Mouse (Mus musculus): Measurements from ENCODE around the gene Treml2. TPM values are rescaled to one million over a fixed set of nuclear protein-coding genes. Genes with fewer than 3 reads are reported as not detected.
"Not testable (repeated sequence)": the region's sequence is repeated elsewhere in the genome, so short reads cannot be mapped to it uniquely, and the experiment has no call there.

Gene Treml2
- total RNA-seq, 2 experiments from 2014 or later: 0.31 to 0.75 TPM

- intact Hi-C loops (cut with DNase I): no loop called here
- no peak for DNase-seq (ENCODE audit: low spot score)
Measured at GRCm38 (mm10) chr17:48286765-48287164, 12.5 kb upstream of the Treml2 start.

DNA sequence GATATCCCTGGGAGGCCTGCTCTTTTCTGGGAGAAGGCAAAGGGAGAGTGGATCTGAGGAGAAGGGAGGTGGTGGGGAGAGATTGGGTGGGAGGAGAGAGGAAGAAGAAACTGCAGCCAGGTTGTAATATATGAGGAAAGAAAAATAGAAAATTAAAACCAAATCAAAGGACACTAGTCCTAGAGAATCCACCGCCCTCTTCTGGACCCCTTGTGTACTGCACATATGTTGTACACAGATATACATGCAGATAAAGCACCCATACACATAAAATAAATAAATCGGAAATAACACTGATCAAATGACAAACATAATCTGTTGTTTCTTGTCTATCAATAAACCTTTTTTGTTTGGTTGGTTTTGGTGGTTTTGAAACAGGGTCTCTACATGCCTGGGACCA, 12.0 kb upstream of the Treml2 start:
- intact Hi-C loops (cut with DNase I): no loop called here
- no peak for DNase-seq (ENCODE audit: low spot score)

DNA sequence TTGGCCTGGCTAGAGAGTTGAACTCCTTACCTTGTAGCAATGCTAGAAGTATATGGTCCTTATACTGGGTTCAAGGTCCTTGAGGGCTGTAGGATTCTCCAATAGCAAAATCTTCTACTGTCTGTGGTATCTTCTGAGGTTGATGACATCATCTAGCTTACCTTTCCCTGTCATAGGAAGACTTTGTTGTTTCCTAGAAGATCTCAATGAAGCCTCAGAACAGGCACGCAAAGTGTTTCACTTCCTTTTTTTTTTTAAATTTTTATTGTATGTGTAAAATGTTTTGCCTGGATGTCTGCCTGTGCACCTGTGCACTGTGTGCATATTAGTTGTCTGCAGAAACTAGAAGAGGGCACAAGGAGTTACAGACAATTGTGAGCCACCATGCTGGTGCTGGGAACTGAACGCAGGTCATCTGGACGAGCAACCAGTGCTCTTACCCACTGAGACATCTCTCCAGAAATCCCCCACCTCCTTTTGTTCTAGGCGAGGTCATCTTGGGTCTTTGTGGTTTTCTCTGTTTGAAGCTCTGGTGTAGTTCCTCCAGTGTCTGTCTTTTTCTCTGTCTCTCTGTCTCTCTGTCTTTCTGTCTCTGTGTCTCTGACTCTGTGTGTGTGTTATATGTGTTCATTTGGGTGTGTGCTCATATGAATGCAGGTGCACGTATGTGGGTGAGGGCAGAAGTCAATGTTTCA, 5.7 kb upstream of the Treml2 start:
- intact Hi-C loops (cut with DNase I): no loop called here
- no peak for DNase-seq (ENCODE audit: low spot score)

DNA sequence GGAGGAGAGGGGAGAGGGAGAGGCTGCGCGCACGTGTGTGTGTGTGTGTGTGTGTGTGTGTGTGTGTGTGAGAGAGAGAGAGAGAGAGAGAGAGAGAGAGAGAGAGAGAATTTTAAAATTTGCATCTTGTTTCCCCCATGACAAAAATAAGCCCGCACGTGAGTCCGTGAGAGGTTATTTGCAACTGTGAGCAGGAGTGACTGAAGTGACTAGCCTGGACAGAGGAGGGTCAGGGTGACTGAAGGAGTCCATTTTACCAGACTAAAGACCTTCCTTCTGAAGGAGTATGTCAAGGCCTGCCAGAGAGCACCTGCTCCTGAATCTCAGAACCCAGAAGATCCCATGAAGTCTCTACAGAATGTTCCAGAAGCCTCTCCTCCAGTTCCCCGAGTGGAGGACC, 458 bp downstream of the Treml2 start:
- no peak for DNase-seq (ENCODE audit: low spot score)
- intact Hi-C loops (cut with DNase I): no loop called here

- DNase-seq (ENCODE audit: low spot score): no peak
- intact Hi-C loops (cut with DNase I): no loop called here
Measured at GRCm38 (mm10) chr17:48300199-48300598, 901 bp downstream of the Treml2 start.

GRCm38 (mm10) chr17:48300861-48301260, 1.6 kb downstream of the Treml2 start:
- intact Hi-C loops (cut with DNase I): no loop called here
- no peak for DNase-seq (ENCODE audit: low spot score)

GRCm38 (mm10) chr17:48301792-48302191, 2.5 kb downstream of the Treml2 start:
- intact Hi-C loops (cut with DNase I): no loop called here
- no peak for DNase-seq (ENCODE audit: low spot score)

DNA sequence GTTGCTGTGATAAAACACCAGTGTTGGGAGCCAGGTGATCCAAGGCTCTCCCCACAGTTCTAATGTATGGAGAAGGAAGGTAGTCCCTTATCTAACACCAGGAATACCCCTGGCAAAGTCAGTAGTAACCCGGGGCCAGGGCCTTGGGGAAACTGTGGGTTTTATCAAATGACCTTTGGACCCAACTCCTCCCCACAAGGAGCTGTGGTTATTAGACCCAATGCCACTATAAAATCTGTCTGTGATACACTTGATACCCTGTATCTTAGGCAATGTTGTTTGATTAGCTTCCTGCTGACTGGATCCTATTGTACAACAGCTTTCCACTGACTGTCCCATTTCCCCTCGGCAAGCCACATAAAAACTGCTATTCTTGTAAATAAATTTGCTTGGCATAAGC, 12.8 kb downstream of the Treml2 start:
- intact Hi-C loops (cut with DNase I): loop anchor here (10.0 kb wide), 1 partner anchor 147 kb away; the partner anchor contains the start of gene A530064D06Rik
- DNase-seq (ENCODE audit: low spot score): no peak

DNA sequence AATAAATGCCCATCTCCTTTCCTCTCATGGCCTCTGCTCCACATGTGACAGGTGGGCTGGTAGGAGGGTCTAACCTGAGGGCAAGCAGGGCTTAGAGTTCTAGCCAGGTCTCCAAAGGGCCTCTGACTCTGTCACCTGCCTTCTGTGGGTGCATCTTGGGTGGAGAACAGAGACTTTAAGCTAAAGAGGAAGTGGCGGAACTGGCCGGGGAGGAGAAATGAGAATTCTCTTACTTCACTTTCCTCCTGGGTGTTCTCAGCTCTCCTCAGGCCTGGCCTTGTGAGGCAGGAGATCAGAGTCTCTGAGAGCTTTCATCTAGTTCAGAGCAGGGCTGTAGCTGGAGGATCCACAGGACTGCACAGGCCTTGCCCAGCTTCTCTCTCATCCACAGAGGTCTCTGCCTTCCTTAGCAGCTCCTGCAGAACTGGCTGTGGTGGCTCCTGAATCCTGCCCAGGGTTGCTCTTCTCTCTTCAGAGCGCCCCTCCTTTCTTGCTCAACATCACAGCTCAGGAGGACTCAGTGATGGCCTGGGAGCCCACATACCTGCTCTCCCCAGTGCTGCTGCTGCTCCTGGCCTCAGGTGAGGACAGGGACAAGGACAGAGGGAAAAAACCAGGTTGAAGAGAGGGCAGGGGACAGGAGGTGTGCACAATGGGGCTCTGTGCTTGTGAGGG, 16.7 kb downstream of the Treml2 start, which contains the start of gene B430306N03Rik:
Gene B430306N03Rik, plus strand, starts transcription at position 237 of the 675 bp plus-strand sequence.
- intact Hi-C loops (cut with DNase I): loop anchor here (10.0 kb wide), 1 partner anchor 151 kb away; the partner anchor contains the start of gene A530064D06Rik
- not testable (repeated sequence) for DNase-seq (ENCODE audit: low spot score)

GRCm38 (mm10) chr17:48318686-48319085, 19.4 kb downstream of the Treml2 start:
- intact Hi-C loops (cut with DNase I): loop anchor here (10.0 kb wide), 1 partner anchor 154 kb away; the partner anchor contains the start of gene A530064D06Rik
- no peak for DNase-seq (ENCODE audit: low spot score)

DNA sequence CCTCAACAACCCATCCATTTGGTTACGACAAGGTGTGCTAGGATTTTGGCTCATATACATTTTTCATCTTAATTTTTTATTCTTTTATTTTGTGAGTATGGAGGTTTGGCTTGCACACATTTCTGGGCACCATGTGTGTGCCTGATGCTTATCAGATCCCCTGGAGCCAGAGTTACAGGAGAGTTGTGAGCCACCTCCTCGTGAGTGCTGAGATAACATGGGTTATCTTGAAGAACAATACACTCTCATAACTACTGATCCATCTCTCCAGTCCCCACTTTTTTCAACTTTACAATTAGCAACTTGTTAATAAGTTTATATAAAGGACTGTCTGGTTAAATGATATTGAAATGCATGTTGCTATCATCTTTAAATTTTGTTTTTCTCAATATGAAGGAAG, 22.0 kb downstream of the Treml2 start:
- no peak for DNase-seq (ENCODE audit: low spot score)
- intact Hi-C loops (cut with DNase I): no loop called here

- no peak for DNase-seq (ENCODE audit: low spot score)
- intact Hi-C loops (cut with DNase I): no loop called here
Measured at GRCm38 (mm10) chr17:48323236-48323635, 23.9 kb downstream of the Treml2 start.

- DNase-seq (ENCODE audit: low spot score): no peak
- intact Hi-C loops (cut with DNase I): no loop called here
Measured at GRCm38 (mm10) chr17:48324258-48324657, 25.0 kb downstream of the Treml2 start.

DNA sequence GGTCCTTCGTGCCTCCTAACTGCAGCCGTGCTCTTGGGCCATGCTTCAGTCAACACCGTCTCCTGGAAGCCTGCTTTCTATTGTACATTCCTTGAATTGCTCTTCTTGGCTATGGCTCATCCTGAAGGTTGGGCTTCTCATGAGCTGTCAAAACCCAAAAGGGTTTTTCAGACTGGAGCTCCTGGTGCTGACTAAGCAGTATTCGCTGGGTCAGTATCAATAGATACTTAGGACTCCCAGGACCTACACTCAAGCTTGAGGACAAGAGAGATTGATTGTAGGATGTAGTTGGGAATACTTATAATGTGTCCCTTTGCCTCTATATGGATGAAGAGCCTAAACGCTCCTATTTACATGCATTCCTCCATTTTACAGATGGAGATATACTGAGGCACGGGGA, 25.8 kb downstream of the Treml2 start:
- intact Hi-C loops (cut with DNase I): no loop called here
- DNase-seq (ENCODE audit: low spot score): no peak

DNA sequence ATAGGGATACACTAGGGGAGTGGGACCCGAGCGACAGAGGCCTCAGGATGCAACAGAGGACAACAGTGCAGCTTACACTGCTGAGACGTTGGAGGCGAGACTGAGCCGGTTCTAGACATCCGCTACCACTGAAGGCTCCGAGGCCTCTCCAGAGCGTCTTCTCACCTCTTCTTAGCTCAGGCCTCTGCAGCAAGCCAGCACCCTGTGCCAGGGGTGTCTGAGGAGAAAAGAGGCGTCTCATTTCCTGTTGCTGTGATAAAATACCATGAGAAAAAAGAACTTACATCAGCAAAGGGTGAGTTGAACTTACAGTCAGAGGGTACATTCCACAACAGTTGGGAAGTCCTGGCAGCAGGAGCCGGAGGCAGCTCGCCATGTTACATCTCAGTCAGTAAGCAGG, 26.3 kb downstream of the Treml2 start:
- DNase-seq (ENCODE audit: low spot score): no peak
- intact Hi-C loops (cut with DNase I): no loop called here

- intact Hi-C loops (cut with DNase I): no loop called here
Measured at GRCm38 (mm10) chr17:48326656-48327055, 27.4 kb downstream of the Treml2 start.

DNA sequence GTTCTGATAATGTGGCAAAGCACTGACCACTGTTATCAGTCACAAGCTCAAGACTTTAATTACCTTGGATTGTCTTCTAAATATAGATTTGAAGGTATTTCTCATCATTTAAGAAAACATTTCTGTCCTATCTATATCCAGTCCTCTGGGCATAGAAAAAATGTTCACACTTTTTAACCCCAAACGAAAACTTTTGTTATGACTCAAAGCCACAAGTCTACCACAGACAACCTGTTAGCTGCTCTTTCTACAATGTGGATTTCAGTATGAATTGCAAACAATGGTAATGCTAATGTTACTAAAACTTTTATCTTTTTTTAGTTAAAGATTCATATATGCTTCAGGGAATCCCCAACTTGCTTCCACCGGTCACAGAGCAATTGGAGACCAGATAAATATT, 33.2 kb downstream of the Treml2 start:
- intact Hi-C loops (cut with DNase I): loop anchor here (10.0 kb wide), 1 partner anchor 228 kb away; no protein-coding TSS in a partner anchor
- no peak for DNase-seq (ENCODE audit: low spot score)

More at GRCm38 (mm10) chr17:48326656-48327055, 27.4 kb downstream of the Treml2 start:
- no peak for DNase-seq (ENCODE audit: low spot score)

- intact Hi-C loops (cut with DNase I): loop anchor here (10.0 kb wide), 1 partner anchor 229 kb away; no protein-coding TSS in a partner anchor
Measured at GRCm38 (mm10) chr17:48334186-48334585, 34.9 kb downstream of the Treml2 start.

DNA sequence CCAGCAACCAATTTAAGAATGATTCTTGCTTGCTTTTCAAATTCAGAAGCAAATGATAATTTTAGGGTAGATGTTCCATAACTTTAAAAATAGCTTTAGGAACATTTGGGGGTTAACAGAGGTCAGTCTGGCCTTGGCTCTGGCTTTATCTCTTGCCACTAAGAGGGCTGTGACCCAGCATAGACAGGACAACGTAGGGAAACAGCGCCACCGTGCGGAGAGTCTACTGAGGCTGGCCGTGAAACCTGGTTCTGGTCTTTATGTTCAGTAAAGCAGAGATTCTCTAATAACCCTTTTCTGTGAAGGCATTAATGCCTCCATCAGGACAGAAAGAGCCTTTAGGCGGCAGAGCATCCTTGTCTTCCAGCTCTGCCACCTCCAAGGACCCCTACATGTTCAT, 37.6 kb downstream of the Treml2 start:
- intact Hi-C loops (cut with DNase I): loop anchor here (1.0 to 10.0 kb wide), 2 partner anchors 62 to 232 kb away; no protein-coding TSS in a partner anchor
- peak; percentile 48 for DNase-seq (ENCODE audit: low spot score)

More at GRCm38 (mm10) chr17:48334186-48334585, 34.9 kb downstream of the Treml2 start:
- no peak for DNase-seq (ENCODE audit: low spot score)

GRCm38 (mm10) chr17:48340267-48340666, 41.0 kb downstream of the Treml2 start:
- intact Hi-C loops (cut with DNase I): no loop called here
- no peak for DNase-seq (ENCODE audit: low spot score)

DNA sequence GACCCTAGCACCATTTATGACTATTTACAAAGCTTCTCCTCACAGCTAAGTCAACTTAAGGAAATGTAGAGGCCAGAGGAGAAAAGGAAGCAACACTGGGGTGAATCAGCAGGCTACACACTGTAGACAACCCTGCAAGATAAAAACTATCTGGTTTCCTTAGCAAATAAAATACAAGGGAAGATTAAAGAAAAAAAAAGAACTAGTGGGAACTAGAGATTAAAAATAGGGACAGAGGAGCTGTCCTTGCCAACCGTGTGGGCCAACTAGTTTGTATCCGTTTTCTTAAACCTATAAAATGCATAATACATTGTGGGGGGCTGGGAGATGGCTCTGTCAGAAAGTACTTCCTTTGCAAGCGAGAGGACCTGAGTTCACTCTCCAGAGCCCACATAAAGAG, 42.6 kb downstream of the Treml2 start:
- intact Hi-C loops (cut with DNase I): no loop called here
- no peak for DNase-seq (ENCODE audit: low spot score)
